Mouse (Mus musculus) liver, postnatal 0 days (tissue): ENCODE results near the gene Gnas. TPM values are rescaled to one million over a fixed set of nuclear protein-coding genes. Genes with fewer than 3 reads are reported as not detected.

Experiments used
- ATAC-seq: fragments of 200-750 bp; cut with Nextera tagmentation; 2 replicates; pipeline ENCODE4 v1.8.0; 2017; ENCODE audit warnings: mild to moderate bottlenecking, moderate library complexity
- DNase-seq: peaks from one replicate; pipeline ENCODE4 v3.0.0-alpha.2; 2016
- H3K27ac ChIP-seq: fragments of 300-500 bp; sonication (generic); 2 replicates; pipeline ENCODE4 v1.5.1; 2014; ENCODE audit warnings: antibody characterized with exemption, moderate library complexity, mild to moderate bottlenecking, low read depth
- H3K27me3 ChIP-seq: fragments of 300-500 bp; sonication (generic); 2 replicates; pipeline ENCODE4 v1.6.1; 2014; ENCODE audit warnings: low read length, control low read depth, mixed read lengths; ENCODE audit not compliant: insufficient read depth
- H3K36me3 ChIP-seq: fragments of 300-500 bp; sonication (generic); replicated peaks from 2 replicates; pipeline ENCODE4 v1.6.1; 2014; ENCODE audit warnings: mild to moderate bottlenecking, control low read depth, low read length, moderate library complexity, mixed read lengths; ENCODE audit not compliant: insufficient read depth
- H3K4me1 ChIP-seq: fragments of 300-500 bp; sonication (generic); 2 replicates; pipeline ENCODE4 v1.6.1; 2014; ENCODE audit warnings: antibody characterized with exemption, mild to moderate bottlenecking, control low read depth; ENCODE audit not compliant: insufficient read depth
- H3K4me2 ChIP-seq: fragments of 300-500 bp; sonication (generic); 2 replicates; pipeline ENCODE4 v1.6.1; 2014; ENCODE audit warnings: low read depth, mild to moderate bottlenecking, low read length, moderate library complexity, mixed read lengths
- H3K4me3 ChIP-seq: fragments of 300-500 bp; sonication (generic); 2 replicates; pipeline ENCODE4 v1.5.1; 2014; ENCODE audit warnings: low read depth, low read length
- H3K9ac ChIP-seq: fragments of 300-500 bp; sonication (generic); replicated peaks from 2 replicates; pipeline ENCODE4 v1.6.1; 2014; ENCODE audit warnings: mild to moderate bottlenecking, moderate library complexity
- H3K9me3 ChIP-seq: fragments of 300-500 bp; sonication (generic); 2 replicates; pipeline ENCODE4 v1.6.1; 2016; ENCODE audit warnings: mild to moderate bottlenecking, control low read depth, low read length, mixed read lengths
- CTCF ChIP-seq: sonication (generic); IDR thresholded peaks from 2 replicates; pipeline ENCODE4 v1.5.1; 2016; ENCODE audit warnings: antibody characterized with exemption, low read depth
- EP300 ChIP-seq: IDR thresholded peaks from 2 replicates; pipeline ENCODE4 v1.6.1; 2016; ENCODE audit warnings: antibody characterized with exemption, low read depth, mild to moderate bottlenecking
- WGBS: fragments of 180-500 bp; shearing (Covaris S2); extraction: QIAGEN DNeasy Blood & Tissue Kit; methylation state at CpG from one replicate; pipeline ENCODE4 v1.1.7; 2014; ENCODE audit not compliant: insufficient replicate concordance; 5-methylcytosine and 5-hydroxymethylcytosine counted together
- polyA plus RNA-seq: library from polyadenylated mRNA; unstranded; fragments of >200 nt; fragmentation: Nextera tagmentation; extraction: Ambion mirVana; gene quantifications from 2 replicates; pipeline ENCODE4 v1.2.1, GENCODE M21; 2015

Gnas gene
- polyA plus RNA-seq, 1 experiment from 2014 or later: 332 TPM

DNA sequence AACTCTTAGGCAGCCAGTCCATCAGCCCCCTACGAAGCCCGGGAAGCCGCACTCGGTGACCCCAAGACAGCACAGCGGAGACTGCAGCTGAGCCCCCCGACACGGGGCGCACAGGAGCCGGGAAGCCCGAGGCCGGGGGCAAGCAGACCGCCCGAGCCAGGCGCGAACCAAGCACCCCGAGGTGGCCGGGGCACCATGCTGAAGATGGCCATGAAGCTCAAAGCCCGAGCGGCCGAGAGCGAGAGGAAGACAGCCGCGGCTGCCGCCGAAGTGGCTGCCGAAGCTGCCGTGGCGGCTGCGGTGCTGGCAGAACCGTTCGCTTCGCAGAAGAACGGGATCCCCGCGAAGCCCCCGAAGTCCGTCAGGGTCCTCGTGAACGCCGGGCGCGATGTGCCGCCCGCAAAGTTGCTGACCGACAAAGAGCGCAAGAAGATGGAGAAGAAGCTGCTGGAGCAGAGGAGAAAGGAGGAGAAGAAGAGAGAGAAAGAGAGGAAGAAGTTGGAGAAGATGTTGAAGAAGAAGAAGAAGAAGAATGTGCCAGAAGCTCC lies 44.3 kb downstream of the Gnas start:
- H3K9me3 ChIP-seq: no peaks in the 10 kb centered on the region
- no peak for ATAC-seq
- H3K4me3 ChIP-seq: peak overlapping the region; percentile 88
- no peaks in the 10 kb centered on the region for H3K36me3 ChIP-seq
- WGBS: 48% methylated on average over 46 of the region's 46 CpGs
- TF ChIP-seq EP300 (no peak), CTCF (no peak)
- peak; percentile 26 for DNase-seq
- H3K27me3 ChIP-seq: no peaks in the 10 kb centered on the region
- H3K4me2 ChIP-seq: peak overlapping the region; percentile 96
- peaks cover 21% of the 10 kb centered on the region for H3K4me1 ChIP-seq
- peak overlapping the region; percentile 95 for H3K9ac ChIP-seq
- peak overlapping the region; percentile 96; the same call in 1 of the 2 replicates for H3K27ac ChIP-seq

DNA sequence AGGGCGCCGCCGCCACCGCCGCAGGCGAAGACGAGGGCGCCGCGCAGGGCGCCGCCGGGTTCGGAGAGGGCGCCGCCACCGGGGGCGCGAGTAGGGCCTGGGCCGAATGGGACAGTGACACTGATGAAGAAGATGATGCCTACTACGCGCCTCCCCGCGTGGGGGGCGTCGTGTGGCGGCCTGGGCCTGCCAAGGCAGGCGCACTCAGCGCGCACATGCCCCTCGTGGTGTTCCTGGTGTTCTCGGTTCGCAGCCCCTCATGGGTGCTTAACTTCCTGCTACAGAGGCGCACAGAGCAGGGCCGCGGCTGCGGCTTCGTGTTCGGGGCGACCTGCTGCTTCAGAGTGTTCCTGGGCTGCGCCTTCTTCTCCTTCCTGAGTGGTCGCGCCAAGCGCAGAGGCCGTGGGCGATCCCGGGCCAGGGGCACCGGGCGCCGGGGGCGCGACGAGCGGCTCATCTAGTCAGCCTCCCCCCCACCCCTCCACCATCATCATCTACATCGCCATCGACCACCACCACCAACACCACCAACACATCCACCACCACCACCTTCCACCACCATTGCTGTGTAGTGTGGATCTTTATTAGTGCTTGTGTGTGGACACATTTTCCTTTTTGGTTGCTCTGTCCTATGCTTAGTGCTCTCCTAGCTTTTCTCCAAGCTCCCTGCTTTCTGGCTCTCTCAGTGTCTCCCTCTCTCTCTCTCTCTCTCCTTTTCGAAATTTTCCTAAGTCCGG lies 45.0 kb downstream of the Gnas start:
- peak overlapping the region; percentile 95 for H3K9ac ChIP-seq
- peak overlapping the region; percentile 96 for H3K4me2 ChIP-seq
- H3K36me3 ChIP-seq: peaks cover 2% of the 10 kb centered on the region; the same call in 1 of the 2 replicates
- DNase-seq: peak; percentile 52
- H3K4me3 ChIP-seq: peak overlapping the region; percentile 88
- TF ChIP-seq EP300 (no peak), CTCF (0 out of 2 replicates have a peak, but pooled peaks have one; percentile 3)
- 50% methylated on average over 56 of the region's 58 CpGs for WGBS
- H3K27ac ChIP-seq: peak overlapping the region; percentile 96
- ATAC-seq: no peak
- peaks cover 25% of the 10 kb centered on the region for H3K4me1 ChIP-seq
- H3K27me3 ChIP-seq: no peaks in the 10 kb centered on the region
- H3K9me3 ChIP-seq: no peaks in the 10 kb centered on the region

DNA sequence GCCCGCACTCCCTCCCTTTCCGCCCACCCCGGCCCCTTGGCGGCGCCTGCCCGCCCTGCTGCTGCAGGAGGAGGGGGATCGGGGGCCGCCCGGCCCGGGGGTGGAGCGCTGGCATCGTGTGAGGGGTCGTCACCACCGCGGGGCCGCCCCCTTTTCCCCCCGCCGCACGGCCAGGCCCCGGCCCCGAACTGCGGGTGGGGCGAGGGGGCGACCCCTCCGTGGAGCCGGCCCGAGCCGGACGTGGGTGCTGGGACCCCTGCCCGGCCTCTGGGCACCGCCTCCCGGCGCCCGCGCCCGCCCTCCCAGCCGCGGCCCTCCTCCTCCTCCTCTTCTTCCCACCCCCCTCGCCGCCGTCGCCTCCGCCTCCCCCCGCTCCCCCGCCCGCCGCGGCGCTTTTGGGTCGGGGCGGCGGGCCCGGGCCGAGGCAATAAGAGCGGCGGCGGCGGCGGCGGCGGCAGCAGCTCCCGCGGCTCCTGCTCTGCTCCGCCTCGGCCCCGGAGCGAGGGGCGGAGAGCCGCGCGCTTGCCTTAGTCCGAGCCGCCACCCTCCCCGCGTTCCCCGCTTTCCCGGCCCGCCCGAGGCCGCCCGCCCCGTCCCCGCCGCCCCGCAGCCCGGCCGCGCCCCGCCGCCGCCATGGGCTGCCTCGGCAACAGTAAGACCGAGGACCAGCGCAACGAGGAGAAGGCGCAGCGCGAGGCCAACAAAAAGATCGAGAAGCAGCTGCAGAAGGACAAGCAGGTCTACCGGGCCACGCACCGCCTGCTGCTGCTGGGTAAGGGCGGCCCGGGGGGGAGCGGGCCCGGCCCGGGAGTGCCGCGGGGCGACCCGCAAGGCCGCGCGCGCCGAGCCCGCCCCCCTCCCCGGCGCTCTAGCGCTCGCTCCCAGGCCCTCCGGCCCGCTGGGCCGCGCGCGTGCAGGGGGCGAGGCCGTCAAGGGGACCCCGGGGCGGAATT lies 45.8 kb downstream of the Gnas start:
- TF ChIP-seq CTCF (peak; percentile 11; the same call in 1 of the 2 replicates), EP300 (no peak)
- Histone ChIP-seq H3K9ac (peak overlapping the region; percentile 95), H3K4me2 (peak overlapping the region; percentile 96), H3K36me3 (peaks cover 7% of the 10 kb centered on the region; the same call in 1 of the 2 replicates), H3K4me3 (peak overlapping the region; percentile 88), H3K27ac (peak overlapping the region; percentile 96), H3K9me3 (no peaks in the 10 kb centered on the region), H3K4me1 (peaks cover 34% of the 10 kb centered on the region), H3K27me3 (no peaks in the 10 kb centered on the region)
- ATAC-seq (peak; percentile 65), DNase-seq (peak; percentile 80)
- WGBS: 5% methylated on average over 44 of the region's 131 CpGs

DNA sequence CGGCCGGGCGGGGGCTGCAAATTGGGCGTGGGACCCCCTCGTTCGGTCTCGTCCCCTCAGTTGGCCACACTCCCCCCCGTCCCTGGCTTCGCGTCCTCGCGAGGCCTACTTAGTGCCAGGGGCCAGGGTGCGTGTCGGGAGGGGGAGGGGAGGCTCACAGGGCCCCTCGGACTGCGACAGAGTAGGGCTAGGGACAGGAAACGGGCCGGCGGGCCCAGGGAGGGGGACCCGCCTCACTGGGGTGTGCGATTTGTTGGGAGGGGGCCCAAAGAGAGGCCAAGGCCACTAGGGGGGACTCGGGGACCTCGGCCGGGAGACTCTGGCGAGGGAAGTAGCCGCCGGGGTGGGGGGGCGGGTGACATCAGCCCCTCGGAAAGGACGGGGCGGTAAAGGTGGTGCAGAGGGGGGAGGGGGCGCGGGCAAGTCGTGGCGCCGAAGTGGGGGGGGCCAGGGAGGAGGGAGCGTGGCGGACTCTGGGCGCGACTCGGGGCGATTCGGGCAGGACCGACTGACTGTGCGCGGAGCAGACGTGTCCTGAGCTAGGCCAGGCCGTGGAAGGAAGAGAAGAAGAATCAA lies 46.6 kb downstream of the Gnas start:
- Histone ChIP-seq H3K4me1 (peaks cover 37% of the 10 kb centered on the region), H3K27me3 (no peaks in the 10 kb centered on the region), H3K4me3 (peak overlapping the region; percentile 88), H3K9ac (peak overlapping the region; percentile 95), H3K4me2 (peak overlapping the region; percentile 96), H3K27ac (peak overlapping the region; percentile 96), H3K36me3 (peaks cover 7% of the 10 kb centered on the region; the same call in 1 of the 2 replicates), H3K9me3 (no peaks in the 10 kb centered on the region)
- WGBS: under 1% methylated on average over 38 of the region's 48 CpGs
- DNase-seq (peak; percentile 84), ATAC-seq (peak; percentile 65)
- TF ChIP-seq CTCF: peak; percentile 31
- no peak for TF ChIP-seq EP300

DNA sequence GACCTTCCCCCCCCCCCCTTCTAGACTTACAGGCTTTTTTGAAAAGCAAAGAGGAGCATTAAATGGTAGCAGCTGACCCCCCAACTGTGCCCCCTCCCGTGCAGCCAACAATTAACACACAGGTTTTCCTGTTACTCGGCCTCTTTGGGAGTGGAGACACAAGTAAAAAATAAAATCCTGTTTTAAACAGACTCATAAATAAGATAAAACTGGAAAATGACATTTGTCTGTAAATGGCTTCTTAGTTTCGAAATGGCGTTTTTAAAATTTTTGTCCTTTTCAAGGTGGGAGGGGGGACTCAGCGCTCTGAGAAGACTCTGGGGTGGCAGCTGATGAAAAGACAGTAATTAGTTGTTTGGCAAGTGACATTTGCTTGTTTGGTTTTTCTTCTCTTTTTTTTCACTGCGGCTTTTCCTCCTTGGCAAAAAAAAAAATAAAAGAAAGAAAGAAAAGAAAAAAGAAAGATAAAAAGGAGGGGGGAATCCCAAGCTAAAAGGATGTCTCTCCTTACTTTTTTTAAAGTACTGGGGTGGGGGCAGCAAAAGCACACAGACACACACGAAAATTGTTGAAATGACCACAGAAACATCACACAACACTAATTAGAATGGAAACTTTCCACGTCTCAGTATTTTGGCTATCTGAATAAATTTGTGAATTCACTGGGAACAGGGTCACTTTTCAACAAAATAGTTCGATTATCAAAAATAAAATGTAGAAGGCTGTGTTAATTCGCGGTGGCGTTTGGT lies 47.3 kb downstream of the Gnas start:
- Histone ChIP-seq H3K4me3 (peak overlapping the region; percentile 88), H3K4me1 (peaks cover 37% of the 10 kb centered on the region), H3K9me3 (no peaks in the 10 kb centered on the region), H3K36me3 (peaks cover 7% of the 10 kb centered on the region; the same call in 1 of the 2 replicates), H3K9ac (peak overlapping the region; percentile 95), H3K27me3 (no peaks in the 10 kb centered on the region), H3K4me2 (peak overlapping the region; percentile 96), H3K27ac (peak overlapping the region; percentile 96)
- TF ChIP-seq CTCF (no peak), EP300 (no peak)
- WGBS: 27% methylated on average over 12 of the region's 12 CpGs
- DNase-seq (no peak), ATAC-seq (no peak)
